Mouse (Mus musculus): ENCODE measurements around the gene Mvb12b. TPM values are rescaled to one million over a fixed set of nuclear protein-coding genes. Genes with fewer than 3 reads are reported as not detected.
A peak's percentile ranks its signal among the peaks of the same experiment; 100 is the strongest.

Gene Mvb12b
- polyA plus RNA-seq, 1 experiment from 2014 or later, result 56.9 TPM

DNA sequence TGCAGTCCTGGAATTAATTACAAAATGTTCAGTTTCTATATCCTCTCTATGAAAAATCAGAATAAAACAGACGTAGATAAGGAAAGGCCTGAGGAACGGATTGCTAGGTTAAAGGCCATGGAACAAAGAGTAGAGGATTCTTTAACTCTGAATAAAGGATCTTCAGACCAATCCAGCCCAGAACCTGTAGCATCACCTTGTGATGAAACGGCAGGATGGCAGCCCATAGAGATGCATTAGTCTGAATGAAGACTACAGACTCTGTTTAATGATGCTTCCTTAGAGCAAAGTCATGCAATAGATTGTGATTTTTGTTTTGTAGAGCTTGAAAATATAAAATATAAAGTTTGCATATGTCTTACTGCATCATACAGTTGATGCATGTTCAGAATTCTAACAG is 8.1 kb upstream of the Mvb12b start:
- H3K9me3 ChIP-seq (replicated peaks; ENCODE audit: control insufficient read depth, low read length, poor library complexity, severe bottlenecking), result no peaks in the 10 kb centered on the region; the same call in 1 of the 2 replicates
- H3K36me3 ChIP-seq (ENCODE audit: control insufficient read depth, insufficient read depth, low read length), result no peaks in the 10 kb centered on the region
- H3K4me1 ChIP-seq (ENCODE audit: control insufficient read depth, insufficient read depth, low read length), result no peaks in the 10 kb centered on the region
- ATAC-seq, result no peak
- H3K4me2 ChIP-seq (ENCODE audit: low read length), result no peak overlapping the region
- 69% methylated on average over 3 of the region's 3 CpGs for WGBS
- H3K27me3 ChIP-seq (ENCODE audit: control insufficient read depth, insufficient read depth, low read depth, low read length), result no peaks in the 10 kb centered on the region
- no peak overlapping the region for H3K27ac ChIP-seq (ENCODE audit: low read length)
- H3K9ac ChIP-seq (ENCODE audit: low read depth, low read length), result no peak overlapping the region
- H3K4me3 ChIP-seq (ENCODE audit: low read depth, low read length), result no peak overlapping the region

DNA sequence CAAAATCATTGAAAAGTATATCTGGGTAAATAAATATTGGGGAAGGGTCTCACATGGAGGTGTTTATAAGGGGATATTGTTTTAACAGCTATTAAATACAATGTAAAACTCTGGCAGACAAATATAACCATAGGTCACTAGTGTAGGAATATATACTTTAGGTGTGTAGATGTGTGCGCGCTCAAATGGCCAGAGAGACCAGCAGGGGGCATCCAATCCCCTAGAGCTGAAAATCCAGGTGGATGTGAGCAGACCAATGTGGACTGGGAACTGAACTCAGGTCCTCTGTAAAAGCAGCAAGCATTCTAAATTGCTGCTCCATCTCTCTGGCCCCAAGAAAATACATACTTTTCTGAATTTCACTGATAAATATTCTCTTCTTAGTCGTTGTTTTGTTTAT is 5.4 kb upstream of the Mvb12b start:
- no peak overlapping the region for H3K4me2 ChIP-seq (ENCODE audit: low read length)
- H3K4me1 ChIP-seq (ENCODE audit: control insufficient read depth, insufficient read depth, low read length), result peaks cover under 1% of the 10 kb centered on the region; the same call in 1 of the 2 replicates
- WGBS, result 91% methylated on average over 3 of the region's 3 CpGs
- H3K9me3 ChIP-seq (replicated peaks; ENCODE audit: control insufficient read depth, low read length, poor library complexity, severe bottlenecking), result no peaks in the 10 kb centered on the region; the same call in 1 of the 2 replicates
- H3K4me3 ChIP-seq (ENCODE audit: low read depth, low read length), result no peak overlapping the region
- H3K27me3 ChIP-seq (ENCODE audit: control insufficient read depth, insufficient read depth, low read depth, low read length), result no peaks in the 10 kb centered on the region
- H3K36me3 ChIP-seq (ENCODE audit: control insufficient read depth, insufficient read depth, low read length), result no peaks in the 10 kb centered on the region
- H3K27ac ChIP-seq (ENCODE audit: low read length), result no peak overlapping the region
- H3K9ac ChIP-seq (ENCODE audit: low read depth, low read length), result no peak overlapping the region
- no peak for ATAC-seq

DNA sequence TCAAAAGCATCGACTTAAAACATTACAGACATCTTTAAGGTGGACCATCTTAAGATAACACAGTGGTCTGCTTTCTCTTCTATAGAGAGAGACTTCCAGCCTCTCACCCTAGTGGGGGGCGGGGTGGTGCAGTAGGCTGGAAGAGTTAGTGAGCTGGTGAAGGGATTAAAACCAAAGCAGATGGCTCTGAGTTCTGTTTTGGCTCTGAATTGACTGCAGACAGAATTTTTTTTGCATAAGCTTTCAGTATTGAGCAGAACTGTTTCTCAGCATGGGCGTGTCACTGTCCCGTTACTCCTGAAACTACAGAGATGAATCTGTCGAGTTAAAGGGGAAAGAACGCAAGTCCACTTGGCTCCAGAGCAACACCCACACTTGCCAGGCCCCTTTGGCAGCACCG is 4.6 kb upstream of the Mvb12b start:
- H3K4me3 ChIP-seq (ENCODE audit: low read depth, low read length), result no peak overlapping the region
- H3K9ac ChIP-seq (ENCODE audit: low read depth, low read length), result no peak overlapping the region
- WGBS, result 75% methylated on average over 7 of the region's 7 CpGs
- H3K4me1 ChIP-seq (ENCODE audit: control insufficient read depth, insufficient read depth, low read length), result peaks cover 7% of the 10 kb centered on the region
- H3K36me3 ChIP-seq (ENCODE audit: control insufficient read depth, insufficient read depth, low read length), result no peaks in the 10 kb centered on the region
- no peak overlapping the region for H3K4me2 ChIP-seq (ENCODE audit: low read length)
- no peaks in the 10 kb centered on the region for H3K27me3 ChIP-seq (ENCODE audit: control insufficient read depth, insufficient read depth, low read depth, low read length)
- no peak for ATAC-seq
- no peaks in the 10 kb centered on the region; the same call in 1 of the 2 replicates for H3K9me3 ChIP-seq (replicated peaks; ENCODE audit: control insufficient read depth, low read length, poor library complexity, severe bottlenecking)
- H3K27ac ChIP-seq (ENCODE audit: low read length), result no peak overlapping the region

DNA sequence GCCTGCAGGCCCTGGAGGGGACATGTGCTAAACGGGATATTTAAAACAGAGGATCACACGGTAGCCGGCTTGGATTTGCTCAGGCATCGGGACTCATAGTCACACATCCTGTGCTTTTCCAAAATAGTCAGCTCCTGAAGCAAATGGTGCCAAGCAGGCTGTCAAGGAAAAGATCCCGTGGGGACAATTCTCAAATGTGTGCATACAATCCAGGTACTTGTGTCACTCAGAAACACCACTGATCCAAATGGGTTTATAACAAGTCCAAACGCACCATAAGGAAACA is 297 bp upstream of the Mvb12b start:
- Histone ChIP-seq H3K4me3 (ENCODE audit: low read depth, low read length) (peak overlapping the region; percentile 80), H3K4me2 (ENCODE audit: low read length) (peak overlapping the region; percentile 96), H3K27ac (ENCODE audit: low read length) (peak overlapping the region; percentile 98), H3K9me3 (replicated peaks; ENCODE audit: control insufficient read depth, low read length, poor library complexity, severe bottlenecking) (no peaks in the 10 kb centered on the region; the same call in 1 of the 2 replicates), H3K27me3 (ENCODE audit: control insufficient read depth, insufficient read depth, low read depth, low read length) (no peaks in the 10 kb centered on the region), H3K36me3 (ENCODE audit: control insufficient read depth, insufficient read depth, low read length) (no peaks in the 10 kb centered on the region), H3K9ac (ENCODE audit: low read depth, low read length) (peak overlapping the region; percentile 100), H3K4me1 (ENCODE audit: control insufficient read depth, insufficient read depth, low read length) (peaks cover 27% of the 10 kb centered on the region)
- 43% methylated on average over 6 of the region's 6 CpGs for WGBS
- no peak for ATAC-seq

DNA sequence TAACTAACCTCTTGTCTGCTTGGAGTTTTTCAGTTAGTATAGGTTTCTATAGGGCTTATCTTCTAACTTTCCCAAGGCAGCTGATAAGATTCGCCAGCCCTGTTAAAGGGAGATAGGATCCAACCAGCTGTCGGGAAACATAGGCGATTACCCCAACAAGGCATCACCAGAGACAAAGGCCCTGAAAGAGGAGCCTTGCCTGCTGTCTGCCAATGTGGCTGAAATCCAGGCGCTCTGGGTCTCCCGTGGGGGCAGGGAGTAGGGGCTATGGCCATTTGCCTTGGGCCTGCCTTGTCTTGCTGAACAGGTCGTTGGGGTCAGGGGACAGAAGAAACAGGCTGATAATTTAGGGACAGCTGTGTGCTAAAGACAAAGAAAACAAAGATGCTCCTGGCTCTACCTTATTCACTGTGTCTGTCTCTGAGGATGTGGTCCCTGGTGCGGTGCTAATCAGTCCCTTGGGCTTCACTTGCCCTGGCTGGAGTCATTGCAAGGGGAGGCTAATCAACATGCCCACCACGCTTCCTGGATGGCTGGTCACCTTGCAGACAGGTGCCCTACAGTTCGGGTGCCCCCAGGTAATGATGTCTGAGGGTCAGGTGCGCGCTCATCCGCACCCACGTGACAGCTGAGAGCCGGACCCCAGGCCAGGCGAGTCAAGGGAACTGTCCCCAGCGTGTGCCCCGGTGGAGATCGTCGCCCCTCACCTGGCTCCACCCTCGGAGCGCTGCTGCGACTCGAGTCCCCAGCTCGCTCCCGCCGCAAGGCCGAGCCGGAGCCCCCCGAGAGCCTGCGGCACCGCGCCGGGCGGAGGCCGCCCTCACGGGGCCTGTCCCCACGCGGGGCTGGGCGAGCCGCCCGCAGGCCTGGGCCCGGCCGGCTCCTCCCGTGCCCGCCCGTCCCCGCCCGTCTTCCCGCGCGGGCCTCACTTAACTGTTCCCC is 1.1 kb downstream of the Mvb12b start:
- H3K27ac ChIP-seq (ENCODE audit: low read length), result peak overlapping the region; percentile 98
- H3K9ac ChIP-seq (ENCODE audit: low read depth, low read length), result peak overlapping the region; percentile 100
- H3K4me1 ChIP-seq (ENCODE audit: control insufficient read depth, insufficient read depth, low read length), result peaks cover 32% of the 10 kb centered on the region
- peak overlapping the region; percentile 96 for H3K4me2 ChIP-seq (ENCODE audit: low read length)
- no peaks in the 10 kb centered on the region; the same call in 1 of the 2 replicates for H3K9me3 ChIP-seq (replicated peaks; ENCODE audit: control insufficient read depth, low read length, poor library complexity, severe bottlenecking)
- ATAC-seq, result peak; percentile 71
- no peaks in the 10 kb centered on the region for H3K36me3 ChIP-seq (ENCODE audit: control insufficient read depth, insufficient read depth, low read length)
- H3K27me3 ChIP-seq (ENCODE audit: control insufficient read depth, insufficient read depth, low read depth, low read length), result no peaks in the 10 kb centered on the region
- H3K4me3 ChIP-seq (ENCODE audit: low read depth, low read length), result peak overlapping the region; percentile 80
- under 1% methylated on average over 40 of the region's 51 CpGs for WGBS

DNA sequence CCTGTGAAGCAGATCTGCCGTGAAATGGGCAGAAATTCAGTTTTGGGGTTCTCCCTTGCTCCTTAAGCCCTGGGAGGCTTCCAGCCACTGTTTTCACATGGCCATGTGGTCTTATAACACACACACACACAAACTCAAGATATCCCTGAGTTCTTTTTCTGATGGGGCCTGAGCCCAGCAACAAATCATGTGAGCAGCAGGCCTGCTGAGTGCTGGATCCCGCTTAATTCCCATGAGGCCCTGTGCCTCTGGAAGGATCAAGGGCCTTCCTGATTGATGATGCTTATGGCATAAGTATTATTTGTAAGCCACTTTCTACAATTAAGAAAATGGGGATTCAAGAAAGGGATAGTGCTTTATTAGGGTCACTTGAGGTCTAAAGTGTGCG is 2.5 kb downstream of the Mvb12b start:
- no peaks in the 10 kb centered on the region for H3K9me3 ChIP-seq (replicated peaks; ENCODE audit: control insufficient read depth, low read length, poor library complexity, severe bottlenecking)
- WGBS, result 79% methylated on average over 3 of the region's 3 CpGs
- peaks cover 43% of the 10 kb centered on the region for H3K4me1 ChIP-seq (ENCODE audit: control insufficient read depth, insufficient read depth, low read length)
- H3K27me3 ChIP-seq (ENCODE audit: control insufficient read depth, insufficient read depth, low read depth, low read length), result no peaks in the 10 kb centered on the region
- H3K4me3 ChIP-seq (ENCODE audit: low read depth, low read length), result no peak overlapping the region; the same call in 1 of the 2 replicates
- ATAC-seq, result no peak
- H3K27ac ChIP-seq (ENCODE audit: low read length), result peak overlapping the region; percentile 98
- no peaks in the 10 kb centered on the region for H3K36me3 ChIP-seq (ENCODE audit: control insufficient read depth, insufficient read depth, low read length)
- H3K9ac ChIP-seq (ENCODE audit: low read depth, low read length), result no peak overlapping the region
- peak overlapping the region; percentile 96 for H3K4me2 ChIP-seq (ENCODE audit: low read length)

DNA sequence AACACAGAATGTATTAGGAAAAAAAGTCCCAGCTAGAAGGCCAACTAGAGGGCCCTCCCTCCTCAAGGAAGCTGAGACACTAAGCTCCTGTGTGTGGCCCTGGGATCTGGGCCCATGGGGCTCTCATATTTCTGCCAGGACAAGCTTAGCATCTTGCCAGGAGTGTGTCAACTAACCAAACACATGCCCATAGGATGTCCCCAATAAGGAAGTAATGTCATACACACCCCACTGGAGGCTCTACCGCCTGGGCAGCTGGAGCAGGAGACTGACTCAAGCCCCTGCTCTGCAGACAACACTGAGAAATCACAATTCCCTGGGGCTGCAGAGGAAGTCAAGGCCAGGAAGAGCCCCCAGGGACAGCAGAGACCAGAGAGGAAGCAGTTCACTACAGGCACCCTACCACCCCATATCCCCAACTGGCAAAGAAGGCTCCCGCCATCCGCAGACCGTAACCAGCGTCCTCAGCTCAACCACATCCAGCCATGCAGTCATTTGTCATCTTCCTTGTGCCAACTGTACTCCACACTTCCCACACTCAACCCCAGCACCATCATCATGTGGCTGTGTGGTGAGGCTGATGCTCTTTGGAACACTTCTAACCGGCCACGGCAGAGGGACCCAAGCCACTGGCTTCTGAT is 3.0 kb downstream of the Mvb12b start:
- no peak for ATAC-seq
- Histone ChIP-seq H3K4me1 (ENCODE audit: control insufficient read depth, insufficient read depth, low read length) (peaks cover 45% of the 10 kb centered on the region), H3K27me3 (ENCODE audit: control insufficient read depth, insufficient read depth, low read depth, low read length) (no peaks in the 10 kb centered on the region), H3K4me2 (ENCODE audit: low read length) (peak overlapping the region; percentile 96), H3K9ac (ENCODE audit: low read depth, low read length) (no peak overlapping the region), H3K9me3 (replicated peaks; ENCODE audit: control insufficient read depth, low read length, poor library complexity, severe bottlenecking) (no peaks in the 10 kb centered on the region), H3K36me3 (ENCODE audit: control insufficient read depth, insufficient read depth, low read length) (no peaks in the 10 kb centered on the region), H3K4me3 (ENCODE audit: low read depth, low read length) (no peak overlapping the region), H3K27ac (ENCODE audit: low read length) (peak overlapping the region; percentile 98; the same call in 1 of the 2 replicates)
- 87% methylated on average over 7 of the region's 7 CpGs for WGBS

DNA sequence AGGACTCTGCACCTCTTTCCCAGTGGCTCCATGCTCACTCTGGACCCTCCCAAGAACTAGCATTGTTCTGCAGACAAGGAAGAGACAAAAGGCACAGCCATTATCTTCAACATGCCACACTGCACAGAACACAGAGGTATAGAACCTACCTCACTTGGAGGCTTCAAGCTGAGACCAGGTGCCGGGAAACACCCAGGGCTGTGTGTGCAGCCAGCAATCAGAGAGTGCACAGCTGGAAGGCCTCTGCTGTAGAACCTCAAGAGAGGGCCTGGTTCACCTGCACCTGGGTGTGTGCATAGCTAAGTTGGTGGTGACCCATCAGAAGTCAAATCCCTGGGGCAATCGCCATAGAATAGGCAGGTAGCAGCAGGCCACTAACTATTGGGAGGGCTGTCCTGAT is 8.5 kb downstream of the Mvb12b start:
- Histone ChIP-seq H3K27me3 (ENCODE audit: control insufficient read depth, insufficient read depth, low read depth, low read length) (no peaks in the 10 kb centered on the region), H3K4me2 (ENCODE audit: low read length) (no peak overlapping the region), H3K4me3 (ENCODE audit: low read depth, low read length) (no peak overlapping the region), H3K4me1 (ENCODE audit: control insufficient read depth, insufficient read depth, low read length) (peaks cover 73% of the 10 kb centered on the region), H3K36me3 (ENCODE audit: control insufficient read depth, insufficient read depth, low read length) (no peaks in the 10 kb centered on the region), H3K27ac (ENCODE audit: low read length) (peak overlapping the region; percentile 94), H3K9me3 (replicated peaks; ENCODE audit: control insufficient read depth, low read length, poor library complexity, severe bottlenecking) (no peaks in the 10 kb centered on the region), H3K9ac (ENCODE audit: low read depth, low read length) (peak overlapping the region; percentile 31; the same call in 1 of the 2 replicates)
- WGBS, result 66% methylated on average over 2 of the region's 2 CpGs
- ATAC-seq, result no peak

DNA sequence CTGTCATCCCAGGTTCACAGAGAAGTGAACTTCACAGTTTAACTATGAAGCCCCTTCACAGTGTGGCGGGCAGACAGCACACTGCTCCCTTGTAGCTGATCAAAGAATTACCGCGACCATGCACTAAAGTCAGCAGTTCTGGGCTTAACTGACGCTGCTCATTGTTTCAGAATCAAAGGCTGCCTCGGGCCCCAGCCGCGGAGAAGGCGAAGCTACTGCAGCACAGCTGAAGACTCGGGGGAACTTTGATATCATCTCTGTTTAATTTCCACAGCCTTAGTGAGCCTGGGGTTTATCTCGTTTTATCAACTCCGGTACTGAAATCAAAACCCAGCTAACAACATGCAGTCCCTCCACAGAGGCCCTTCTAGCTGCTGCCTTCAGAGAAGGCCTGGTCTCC is 9.3 kb downstream of the Mvb12b start:
- Histone ChIP-seq H3K9me3 (replicated peaks; ENCODE audit: control insufficient read depth, low read length, poor library complexity, severe bottlenecking) (no peaks in the 10 kb centered on the region), H3K27ac (ENCODE audit: low read length) (peak overlapping the region; percentile 94), H3K4me3 (ENCODE audit: low read depth, low read length) (no peak overlapping the region), H3K27me3 (ENCODE audit: control insufficient read depth, insufficient read depth, low read depth, low read length) (no peaks in the 10 kb centered on the region), H3K4me1 (ENCODE audit: control insufficient read depth, insufficient read depth, low read length) (peaks cover 72% of the 10 kb centered on the region), H3K36me3 (ENCODE audit: control insufficient read depth, insufficient read depth, low read length) (peaks cover 6% of the 10 kb centered on the region), H3K9ac (ENCODE audit: low read depth, low read length) (peak overlapping the region; percentile 31; the same call in 1 of the 2 replicates), H3K4me2 (ENCODE audit: low read length) (no peak overlapping the region)
- ATAC-seq, result peak; percentile 25
- 6% methylated on average over 11 of the region's 11 CpGs for WGBS
